Mouse (Mus musculus) heart, embryonic 11.5 days (tissue): Measurements from ENCODE around the gene Tdrd3. TPM values are rescaled to one million over a fixed set of nuclear protein-coding genes. Genes with fewer than 3 reads are reported as not detected.

Experiments used
- ATAC-seq: fragments of 200-750 bp; cut with Nextera tagmentation; replicated peaks from 2 replicates; pipeline ENCODE4 v1.8.0; 2017; ENCODE audit warnings: moderate library complexity; ENCODE audit not compliant: insufficient number of reproducible peaks, low FRiP score, low TSS enrichment
- H3K27ac ChIP-seq: fragments of 300-500 bp; sonication (generic); 2 replicates; pipeline ENCODE4 v1.5.1; 2014; ENCODE audit warnings: mild to moderate bottlenecking, low read depth, low read length
- H3K27me3 ChIP-seq: fragments of 300-500 bp; sonication (generic); 2 replicates; pipeline ENCODE4 v1.6.1; 2014; ENCODE audit warnings: mild to moderate bottlenecking, low read length, mixed read lengths; ENCODE audit not compliant: control insufficient read depth, insufficient read depth
- H3K36me3 ChIP-seq: fragments of 300-500 bp; sonication (generic); 2 replicates; pipeline ENCODE4 v1.6.1; 2014; ENCODE audit warnings: mild to moderate bottlenecking, low read length, moderate library complexity, mixed read lengths; ENCODE audit not compliant: control insufficient read depth, insufficient read depth
- H3K4me1 ChIP-seq: fragments of 300-500 bp; sonication (generic); 2 replicates; pipeline ENCODE4 v1.6.1; 2014; ENCODE audit warnings: low read length; ENCODE audit not compliant: control insufficient read depth, insufficient read depth
- H3K4me2 ChIP-seq: fragments of 300-500 bp; sonication (generic); 2 replicates; pipeline ENCODE4 v1.6.1; 2014; ENCODE audit warnings: mild to moderate bottlenecking, moderate library complexity
- H3K4me3 ChIP-seq: fragments of 300-500 bp; sonication (generic); 2 replicates; pipeline ENCODE4 v1.5.1; 2014; ENCODE audit warnings: low read depth, low read length
- H3K9ac ChIP-seq: fragments of 300-500 bp; sonication (generic); 2 replicates; pipeline ENCODE4 v1.6.1; 2014; ENCODE audit warnings: mild to moderate bottlenecking, low read depth, low read length, moderate library complexity
- H3K9me3 ChIP-seq: fragments of 300-500 bp; sonication (generic); replicated peaks from 2 replicates; pipeline ENCODE4 v1.6.1; 2016; ENCODE audit warnings: low read length; ENCODE audit not compliant: control insufficient read depth
- WGBS: fragments of 180-500 bp; shearing (Covaris S2); extraction: QIAGEN DNeasy Blood & Tissue Kit; methylation state at CpG from one replicate; pipeline ENCODE4 v1.1.7; 2014; ENCODE audit not compliant: insufficient replicate concordance; 5-methylcytosine and 5-hydroxymethylcytosine counted together
- polyA plus RNA-seq: library from polyadenylated mRNA; unstranded; fragments of >200 nt; fragmentation: Nextera tagmentation; extraction: Ambion mirVana; gene quantifications from 2 replicates; pipeline ENCODE4 v1.2.1, GENCODE M21; 2014

Gene Tdrd3
- polyA plus RNA-seq, 1 experiment from 2014 or later, result 23.9 TPM

- 20% methylated on average over 7 of the region's 7 CpGs for WGBS
- Histone ChIP-seq H3K4me2 (no peak overlapping the region), H3K9ac (no peak overlapping the region), H3K27me3 (0 out of 2 replicates have a peak, but pooled peaks cover 2% of the 10 kb centered on the region), H3K27ac (no peak overlapping the region), H3K4me1 (0 out of 2 replicates have a peak, but pooled peaks cover 3% of the 10 kb centered on the region), H3K4me3 (no peak overlapping the region), H3K9me3 (no peaks in the 10 kb centered on the region), H3K36me3 (no peaks in the 10 kb centered on the region)
- no peak for ATAC-seq
These were observed 149.8 kb downstream of the Tdrd3 start for GRCm38 (mm10) chr14:87566211-87566610.

GRCm38 (mm10) chr14:87567034-87567461 lies 150.6 kb downstream of the Tdrd3 start:
- no peak overlapping the region for H3K4me2 ChIP-seq
- ATAC-seq, result no peak
- 31% methylated on average over 3 of the region's 3 CpGs for WGBS

GRCm38 (mm10) chr14:87567626-87568446 lies 151.4 kb downstream of the Tdrd3 start:
- H3K4me2 ChIP-seq, result peak overlapping the region; percentile 77
- peak; percentile 20; the same call in 1 of the 2 replicates for ATAC-seq
- no peaks in the 10 kb centered on the region for H3K36me3 ChIP-seq
- peak overlapping the region; percentile 38 for H3K4me3 ChIP-seq
- 0 out of 2 replicates have a peak overlapping the region, but pooled peaks have one; percentile 34 for H3K9ac ChIP-seq
- 0 out of 2 replicates have a peak, but pooled peaks cover 2% of the 10 kb centered on the region for H3K27me3 ChIP-seq
- no peaks in the 10 kb centered on the region for H3K9me3 ChIP-seq
- 0 out of 2 replicates have a peak, but pooled peaks cover 3% of the 10 kb centered on the region for H3K4me1 ChIP-seq
- 17% methylated on average over 20 of the region's 20 CpGs for WGBS
- no peak overlapping the region for H3K27ac ChIP-seq

More at GRCm38 (mm10) chr14:87567034-87567461, 150.6 kb downstream of the Tdrd3 start:
- Histone ChIP-seq H3K9ac (no peak overlapping the region), H3K27ac (no peak overlapping the region), H3K4me1 (0 out of 2 replicates have a peak, but pooled peaks cover 3% of the 10 kb centered on the region), H3K9me3 (no peaks in the 10 kb centered on the region), H3K4me3 (no peak overlapping the region), H3K27me3 (0 out of 2 replicates have a peak, but pooled peaks cover 2% of the 10 kb centered on the region), H3K36me3 (no peaks in the 10 kb centered on the region)

GRCm38 (mm10) chr14:87568447-87568908 lies 152.0 kb downstream of the Tdrd3 start:
- no peaks in the 10 kb centered on the region for H3K9me3 ChIP-seq
- H3K4me1 ChIP-seq, result 0 out of 2 replicates have a peak, but pooled peaks cover 3% of the 10 kb centered on the region
- H3K27me3 ChIP-seq, result 0 out of 2 replicates have a peak, but pooled peaks cover 2% of the 10 kb centered on the region
- no peaks in the 10 kb centered on the region for H3K36me3 ChIP-seq
- no peak overlapping the region for H3K9ac ChIP-seq
- peak overlapping the region; percentile 38 for H3K4me3 ChIP-seq
- no peak overlapping the region for H3K27ac ChIP-seq
- ATAC-seq, result 0 out of 2 replicates have a peak, but pooled peaks have one; percentile 29
- 14% methylated on average over 15 of the region's 15 CpGs for WGBS
- H3K4me2 ChIP-seq, result peak overlapping the region; percentile 77

- 78% methylated on average over 2 of the region's 2 CpGs for WGBS
- Histone ChIP-seq H3K4me3 (no peak overlapping the region), H3K4me2 (no peak overlapping the region), H3K27me3 (0 out of 2 replicates have a peak, but pooled peaks cover 2% of the 10 kb centered on the region), H3K9ac (no peak overlapping the region), H3K9me3 (no peaks in the 10 kb centered on the region), H3K36me3 (no peaks in the 10 kb centered on the region), H3K4me1 (0 out of 2 replicates have a peak, but pooled peaks cover 3% of the 10 kb centered on the region), H3K27ac (no peak overlapping the region)
- no peak for ATAC-seq
These were observed 153.0 kb downstream of the Tdrd3 start for GRCm38 (mm10) chr14:87569471-87569870.

- Histone ChIP-seq H3K9ac (no peak overlapping the region), H3K27ac (no peak overlapping the region), H3K27me3 (0 out of 2 replicates have a peak, but pooled peaks cover 2% of the 10 kb centered on the region), H3K4me1 (0 out of 2 replicates have a peak, but pooled peaks cover 3% of the 10 kb centered on the region), H3K4me2 (no peak overlapping the region), H3K9me3 (no peaks in the 10 kb centered on the region), H3K36me3 (no peaks in the 10 kb centered on the region), H3K4me3 (no peak overlapping the region)
- 53% methylated on average over 5 of the region's 5 CpGs for WGBS
- ATAC-seq, result no peak
These were observed 156.0 kb downstream of the Tdrd3 start for GRCm38 (mm10) chr14:87572453-87572852.

- Histone ChIP-seq H3K27ac (no peak overlapping the region), H3K4me2 (no peak overlapping the region), H3K27me3 (no peaks in the 10 kb centered on the region), H3K4me3 (no peak overlapping the region), H3K36me3 (no peaks in the 10 kb centered on the region), H3K9ac (no peak overlapping the region), H3K9me3 (no peaks in the 10 kb centered on the region), H3K4me1 (no peaks in the 10 kb centered on the region)
- 80% methylated on average over 3 of the region's 3 CpGs for WGBS
- no peak for ATAC-seq
These were observed 166.2 kb downstream of the Tdrd3 start for GRCm38 (mm10) chr14:87582610-87583009.
